Mouse (Mus musculus): ENCODE results near the gene Rapgef3.

GRCm38 (mm10) chr15:97716782-97717181 lies 51.0 kb downstream of the Rapgef3 start:
- TF ChIP-seq SMC3 (IDR thresholded peaks at IDR 0.05; ENCODE audit: low read depth, low read length), result no peak
- TF ChIP-seq MAFK (IDR thresholded peaks at IDR 0.05; ENCODE audit: borderline replicate concordance, low read depth, low read length), result no peak
- TF ChIP-seq ZMIZ1 (IDR thresholded peaks at IDR 0.05; ENCODE audit: low read depth, low read length), result no peak
- TF ChIP-seq SIN3A (IDR thresholded peaks at IDR 0.05; ENCODE audit: low read length), result 0 out of 2 replicates have a peak, but pooled peaks have one; percentile 24
- no peak for TF ChIP-seq CTCF (IDR thresholded peaks at IDR 0.05 in 2 of 3, conservative IDR thresholded peaks at IDR 0.05 in 1 of 3; ENCODE audit: control insufficient read depth in 1 of 3, insufficient read depth in 1 of 3, low read depth in 2 of 3, low read length in 3 of 3, poor library complexity in 1 of 3, severe bottlenecking in 1 of 3)
- TF ChIP-seq NRF1 (IDR thresholded peaks at IDR 0.05; ENCODE audit: insufficient read depth, low read depth, low read length, poor library complexity, severe bottlenecking), result peak; percentile 71
- TF ChIP-seq JUND (IDR thresholded peaks at IDR 0.05; ENCODE audit: low read depth, low read length), result no peak

All from MEL (cell line).